Mouse (Mus musculus): Measurements from ENCODE around the gene Adcy2.
A peak's percentile ranks its signal among the peaks of the same experiment; 100 is the strongest.

The Adcy2 gene

GRCm38 (mm10) chr13:68826461-68826860 lies 172.9 kb downstream of the Adcy2 start:
- DNase-seq (ENCODE audit: low read depth, low spot score): no peak

- DNase-seq (ENCODE audit: low read depth, low spot score): no peak
Measured at GRCm38 (mm10) chr13:68820858-68821579, 178.3 kb downstream of the Adcy2 start.

- DNase-seq (ENCODE audit: low read depth, low spot score): no peak
Measured at GRCm38 (mm10) chr13:68815704-68816477, 183.4 kb downstream of the Adcy2 start.

GRCm38 (mm10) chr13:68811185-68811584 lies 188.2 kb downstream of the Adcy2 start:
- DNase-seq (ENCODE audit: low read depth, low spot score): no peak

- peak; percentile 2 for DNase-seq (ENCODE audit: low read depth, low spot score)
Measured at GRCm38 (mm10) chr13:68799777-68800176, 199.6 kb downstream of the Adcy2 start.

- no peak for DNase-seq (ENCODE audit: low read depth, low spot score)
Measured at GRCm38 (mm10) chr13:68793286-68793685, 206.1 kb downstream of the Adcy2 start.

GRCm38 (mm10) chr13:68787286-68788061 lies 211.9 kb downstream of the Adcy2 start:
- DNase-seq (ENCODE audit: low read depth, low spot score): no peak

- no peak for DNase-seq (ENCODE audit: low read depth, low spot score)
Measured at GRCm38 (mm10) chr13:68783096-68783495, 216.2 kb downstream of the Adcy2 start.

GRCm38 (mm10) chr13:68778011-68778672 lies 221.2 kb downstream of the Adcy2 start:
- DNase-seq (ENCODE audit: low read depth, low spot score): no peak

- DNase-seq (ENCODE audit: low read depth, low spot score): no peak
Measured at GRCm38 (mm10) chr13:68773599-68774211, 225.6 kb downstream of the Adcy2 start.

- no peak for DNase-seq (ENCODE audit: low read depth, low spot score)
Measured at GRCm38 (mm10) chr13:68768588-68768987, 230.8 kb downstream of the Adcy2 start.

- DNase-seq (ENCODE audit: low read depth, low spot score): no peak
Measured at GRCm38 (mm10) chr13:68765896-68766578, 233.3 kb downstream of the Adcy2 start.

GRCm38 (mm10) chr13:68764614-68765013 lies 234.7 kb downstream of the Adcy2 start:
- no peak for DNase-seq (ENCODE audit: low read depth, low spot score)

- DNase-seq (ENCODE audit: low read depth, low spot score): no peak
Measured at GRCm38 (mm10) chr13:68749801-68750200, 249.5 kb downstream of the Adcy2 start.

- DNase-seq (ENCODE audit: low read depth, low spot score): no peak
Measured at GRCm38 (mm10) chr13:68749370-68749769, 250.0 kb downstream of the Adcy2 start.

GRCm38 (mm10) chr13:68745426-68745825 lies 253.9 kb downstream of the Adcy2 start:
- no peak for DNase-seq (ENCODE audit: low read depth, low spot score)

- DNase-seq (ENCODE audit: low read depth, low spot score): no peak
Measured at GRCm38 (mm10) chr13:68712661-68713060, 286.7 kb downstream of the Adcy2 start.

- DNase-seq (ENCODE audit: low read depth, low spot score): peak; percentile 2
Measured at GRCm38 (mm10) chr13:68707296-68707747, 292.0 kb downstream of the Adcy2 start.

- DNase-seq (ENCODE audit: low read depth, low spot score): no peak
Measured at GRCm38 (mm10) chr13:68684919-68685318, 314.4 kb downstream of the Adcy2 start.

- DNase-seq (ENCODE audit: low read depth, low spot score): no peak
Measured at GRCm38 (mm10) chr13:68680429-68680828, 318.9 kb downstream of the Adcy2 start.
